Mouse (Mus musculus) MEL (cell line): Measurements from ENCODE around the gene Tnfrsf1b.

ENCODE experiments used
- CHD2 ChIP-seq: IDR thresholded peaks from 2 replicates; pipeline ENCODE4 v1.6.1; 2011; ENCODE audit warnings: low read length, improper control_type of control experiment
- CTCF ChIP-seq, 3 experiments: IDR thresholded peaks in 2 of 3; conservative IDR thresholded peaks in 1 of 3; 2 replicates each; pipeline ENCODE4 v1.5.1; 2011 to 2012; ENCODE audit warnings: low read length in 3 of 3, low read depth in 2 of 3, mild to moderate bottlenecking in 2 of 3, improper control_type of control experiment in 1 of 3, inconsistent platforms in 1 of 3, mixed read lengths in 1 of 3, moderate library complexity in 1 of 3; ENCODE audit not compliant: control insufficient read depth in 1 of 3, insufficient read depth in 1 of 3, poor library complexity in 1 of 3, severe bottlenecking in 1 of 3
- GATA1 ChIP-seq: IDR thresholded peaks from 2 replicates; pipeline ENCODE4 v1.6.1; 2011; ENCODE audit warnings: low read depth, low read length, improper control_type of control experiment
- RAD21 ChIP-seq: IDR thresholded peaks from 2 replicates; pipeline ENCODE4 v1.6.1; 2011; ENCODE audit warnings: mild to moderate bottlenecking, low read depth, low read length, improper control_type of control experiment

DNA sequence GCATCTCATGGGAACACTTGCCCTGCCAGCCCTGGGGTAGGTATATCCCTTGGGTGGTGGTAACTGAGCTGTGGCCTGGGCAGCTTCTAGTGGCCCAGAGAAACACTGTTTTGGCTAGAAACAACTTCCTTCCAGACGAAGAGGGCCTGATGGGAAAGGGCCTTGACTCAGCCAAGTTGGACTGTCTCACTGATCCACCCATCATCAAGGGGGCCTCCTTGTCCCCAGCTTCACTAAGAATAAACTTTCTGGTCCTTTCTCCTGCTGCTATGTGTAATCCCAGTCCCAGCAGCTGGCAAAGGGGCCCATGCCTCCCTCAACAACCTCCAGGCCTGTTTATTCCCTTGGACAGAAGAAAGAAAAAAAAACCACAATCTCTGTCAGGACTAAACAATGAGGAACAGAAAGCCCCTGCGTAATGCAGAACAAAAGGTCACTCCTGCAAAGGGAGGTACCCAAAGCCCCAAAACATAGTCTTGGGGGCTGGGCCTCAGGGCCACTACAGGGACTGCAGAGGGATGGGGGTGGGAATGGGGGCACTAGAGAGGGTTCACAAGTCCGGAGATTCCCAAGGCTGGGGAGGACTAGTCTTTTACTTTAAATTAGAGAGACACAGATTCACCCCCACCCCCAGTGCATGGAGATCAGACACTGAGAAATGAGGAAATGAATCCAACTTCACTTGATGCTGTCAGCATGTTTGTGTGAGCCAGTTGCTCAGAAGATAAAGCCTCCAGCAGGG lies 13.0 kb downstream of the Tnfrsf1b start:
- no peak for TF ChIP-seq CTCF (IDR thresholded peaks at IDR 0.05 in 2 of 3, conservative IDR thresholded peaks at IDR 0.05 in 1 of 3; ENCODE audit: control insufficient read depth in 1 of 3, insufficient read depth in 1 of 3, low read depth in 2 of 3, low read length in 3 of 3, poor library complexity in 1 of 3, severe bottlenecking in 1 of 3)
- no peak for TF ChIP-seq RAD21
- TF ChIP-seq CHD2: no peak
- no peak for TF ChIP-seq GATA1
